In the genomic region with DNA sequence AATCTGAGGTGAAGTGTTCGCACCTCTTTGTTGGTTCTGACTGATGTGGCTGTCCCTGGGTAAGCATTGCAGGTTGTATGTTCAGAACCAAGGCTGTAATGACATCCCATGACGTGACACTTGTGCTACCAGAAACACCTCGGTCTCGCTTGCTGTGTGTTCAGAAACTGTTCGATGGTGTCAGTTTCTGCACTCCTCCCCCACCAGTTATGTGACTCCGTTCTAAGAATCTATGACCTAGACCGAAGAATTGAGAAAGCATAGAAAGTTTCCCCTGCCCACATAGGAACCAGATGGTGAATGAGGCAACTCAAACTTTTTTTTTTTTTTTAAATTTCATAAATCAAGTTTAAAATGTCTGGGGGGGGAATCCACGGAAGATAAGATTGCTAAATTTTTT, we compare ENCODE assay signal across 1 mouse cellular context.
TF ChIP-seq lines count a peak whose summit lies in the region.

No protein-coding gene starts in this region.

TF ChIP-seq in CH12.LX, 34 proteins besides CTCF, POLR2A, EP300 and RAD21 (continued from another document):
- TF ChIP-seq SMC3 (IDR thresholded peaks at IDR 0.05; ENCODE audit: low read depth, low read length) (no peak), POLR2AphosphoS2 (IDR thresholded peaks at IDR 0.05; ENCODE audit: low read depth, low read length) (no peak), JUN (IDR thresholded peaks at IDR 0.05; ENCODE audit: insufficient read depth, low read depth, low read length) (no peak), HCFC1 (IDR thresholded peaks at IDR 0.05; ENCODE audit: low read depth, low read length) (no peak), MAX (IDR thresholded peaks at IDR 0.05; ENCODE audit: low read length) (no peak)
